Mouse (Mus musculus): ENCODE measurements around the gene Syngr3. TPM values are rescaled to one million over a fixed set of nuclear protein-coding genes. Genes with fewer than 3 reads are reported as not detected.

The Syngr3 gene
- polyA plus RNA-seq, 1 experiment from 2014 or later, result 6.2 TPM

DNA sequence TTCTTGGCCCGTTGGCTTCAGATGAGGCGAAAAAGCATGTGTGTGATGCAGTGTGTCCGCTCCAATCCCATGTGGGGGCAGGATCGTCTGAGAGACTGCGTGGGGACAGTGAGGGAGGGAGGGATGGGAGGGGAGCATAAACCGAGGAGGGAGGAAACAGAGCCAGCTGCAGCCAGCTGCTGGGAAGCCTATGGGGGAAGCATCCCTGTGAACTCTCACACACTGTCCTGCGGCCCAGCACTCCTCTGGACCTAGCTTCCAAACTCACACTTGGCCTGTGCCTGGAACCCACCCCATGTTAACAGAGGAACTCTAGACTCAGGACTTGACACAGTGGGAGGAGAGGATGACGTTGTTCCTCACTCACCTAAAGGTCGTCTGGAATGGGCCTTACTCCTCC is 50.9 kb downstream of the Syngr3 start:
- DNase-seq (ENCODE audit: low spot score) (no peak), ATAC-seq (replicated peaks; ENCODE audit: insufficient number of reproducible peaks, low FRiP score, low TSS enrichment, low read depth) (0 out of 2 replicates have a peak, but pooled peaks have one; percentile 7)
- Histone ChIP-seq H3K27me3 (ENCODE audit: control insufficient read depth, insufficient read depth, low read length) (no peaks in the 10 kb centered on the region), H3K9me3 (replicated peaks; ENCODE audit: control insufficient read depth, low read length) (no peaks in the 10 kb centered on the region), H3K9ac (replicated peaks; ENCODE audit: low read length) (no peak overlapping the region), H3K4me3 (ENCODE audit: low read depth, low read length) (no peak overlapping the region), H3K36me3 (replicated peaks; ENCODE audit: control insufficient read depth, insufficient read depth, low read depth, low read length) (no peaks in the 10 kb centered on the region), H3K4me1 (ENCODE audit: control insufficient read depth, insufficient read depth, low read length) (peaks cover 8% of the 10 kb centered on the region), H3K4me2 (ENCODE audit: low read depth, low read length) (no peak overlapping the region), H3K27ac (replicated peaks; ENCODE audit: low read depth, low read length) (peak overlapping the region; percentile 91)
- WGBS, result 47% methylated on average over 9 of the region's 9 CpGs

DNA sequence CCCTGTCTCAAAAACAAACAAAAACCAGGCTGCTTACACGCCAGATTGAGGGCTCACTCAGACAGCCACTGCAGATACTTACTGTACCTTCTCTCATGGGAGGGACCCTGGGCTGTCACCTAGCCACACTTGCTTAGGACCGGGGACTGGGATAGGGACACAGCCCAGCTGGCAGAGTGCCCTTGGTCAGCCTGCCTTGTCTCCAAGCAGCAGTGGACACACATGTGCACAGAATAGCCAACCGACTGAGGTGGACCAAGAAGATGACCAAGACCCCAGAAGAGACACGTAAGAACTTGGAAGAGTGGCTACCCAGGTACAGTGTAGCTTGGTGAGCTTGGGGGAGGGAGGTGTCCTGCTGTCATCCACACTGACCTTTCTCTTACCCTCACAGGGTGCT is 51.5 kb downstream of the Syngr3 start:
- no peaks in the 10 kb centered on the region for H3K36me3 ChIP-seq (replicated peaks; ENCODE audit: control insufficient read depth, insufficient read depth, low read depth, low read length)
- no peak for ATAC-seq (replicated peaks; ENCODE audit: insufficient number of reproducible peaks, low FRiP score, low TSS enrichment, low read depth)
- H3K9me3 ChIP-seq (replicated peaks; ENCODE audit: control insufficient read depth, low read length), result no peaks in the 10 kb centered on the region
- DNase-seq (ENCODE audit: low spot score), result no peak
- H3K4me3 ChIP-seq (ENCODE audit: low read depth, low read length), result no peak overlapping the region
- H3K4me2 ChIP-seq (ENCODE audit: low read depth, low read length), result no peak overlapping the region
- 87% methylated on average over 4 of the region's 4 CpGs for WGBS
- no peaks in the 10 kb centered on the region for H3K27me3 ChIP-seq (ENCODE audit: control insufficient read depth, insufficient read depth, low read length)
- H3K4me1 ChIP-seq (ENCODE audit: control insufficient read depth, insufficient read depth, low read length), result peaks cover 8% of the 10 kb centered on the region
- H3K27ac ChIP-seq (replicated peaks; ENCODE audit: low read depth, low read length), result peak overlapping the region; percentile 91; the same call in 1 of the 2 replicates
- H3K9ac ChIP-seq (replicated peaks; ENCODE audit: low read length), result no peak overlapping the region

DNA sequence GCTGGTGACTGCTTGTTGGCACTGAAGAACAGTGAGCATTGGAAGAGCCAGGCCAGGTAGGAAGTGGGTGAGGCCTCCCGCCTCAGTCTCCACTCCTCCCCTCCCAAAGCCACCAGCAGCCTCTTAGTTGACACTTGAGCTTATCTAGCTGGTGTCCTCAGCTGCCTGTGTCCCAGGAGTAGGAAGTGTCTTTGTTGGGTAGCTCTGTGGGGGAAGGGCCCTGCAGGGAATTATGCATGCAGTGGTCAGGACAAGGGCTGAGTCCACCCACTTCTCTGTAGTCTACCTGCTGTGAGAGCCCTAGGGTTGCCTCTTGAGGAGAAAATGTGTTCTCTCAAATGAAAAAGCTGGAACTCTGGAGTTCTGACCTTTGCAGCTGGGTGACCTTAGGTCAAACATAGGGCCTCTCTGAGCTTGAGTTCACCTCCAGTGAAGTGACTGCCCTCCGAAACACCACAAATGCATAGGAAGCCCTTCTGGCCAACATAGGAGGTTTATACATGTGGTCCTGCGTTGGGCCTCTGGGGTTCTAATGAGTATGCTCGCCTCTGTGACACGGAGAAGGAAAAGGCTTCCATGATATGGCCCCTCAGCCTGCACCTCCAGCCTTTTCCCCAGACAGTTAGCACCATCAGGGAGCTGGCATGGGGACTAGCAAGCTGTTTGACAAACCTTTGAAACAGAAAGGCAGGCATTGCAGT is 52.8 kb downstream of the Syngr3 start:
- Histone ChIP-seq H3K9me3 (replicated peaks; ENCODE audit: control insufficient read depth, low read length) (no peaks in the 10 kb centered on the region), H3K4me3 (ENCODE audit: low read depth, low read length) (no peak overlapping the region), H3K36me3 (replicated peaks; ENCODE audit: control insufficient read depth, insufficient read depth, low read depth, low read length) (no peaks in the 10 kb centered on the region), H3K4me2 (ENCODE audit: low read depth, low read length) (no peak overlapping the region), H3K4me1 (ENCODE audit: control insufficient read depth, insufficient read depth, low read length) (peaks cover 11% of the 10 kb centered on the region), H3K27ac (replicated peaks; ENCODE audit: low read depth, low read length) (no peak overlapping the region), H3K27me3 (ENCODE audit: control insufficient read depth, insufficient read depth, low read length) (no peaks in the 10 kb centered on the region), H3K9ac (replicated peaks; ENCODE audit: low read length) (no peak overlapping the region)
- 61% methylated on average over 5 of the region's 5 CpGs for WGBS
- ATAC-seq (replicated peaks; ENCODE audit: insufficient number of reproducible peaks, low FRiP score, low TSS enrichment, low read depth) (no peak), DNase-seq (ENCODE audit: low spot score) (no peak)

DNA sequence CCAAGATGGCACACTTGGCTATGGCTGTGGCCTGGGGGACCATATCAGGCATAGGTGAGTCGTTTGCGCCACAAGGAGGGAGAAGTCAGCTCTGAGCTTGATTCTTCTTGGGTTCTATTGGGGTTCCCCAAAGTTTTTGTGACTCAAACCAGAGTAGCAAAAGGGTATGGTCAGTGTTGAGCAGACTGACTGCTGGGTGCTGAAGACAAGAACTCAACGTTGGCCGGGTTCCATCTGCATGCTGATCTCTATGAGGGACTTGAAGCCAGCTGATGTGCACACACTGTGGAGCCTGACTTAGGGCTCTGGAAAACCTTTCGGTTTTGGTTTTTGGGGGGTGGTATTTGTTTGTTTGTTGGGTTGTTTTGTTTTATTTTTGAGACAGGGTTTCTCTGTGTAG is 54.1 kb downstream of the Syngr3 start:
- Histone ChIP-seq H3K4me1 (ENCODE audit: control insufficient read depth, insufficient read depth, low read length) (peaks cover 14% of the 10 kb centered on the region), H3K27ac (replicated peaks; ENCODE audit: low read depth, low read length) (no peak overlapping the region), H3K9me3 (replicated peaks; ENCODE audit: control insufficient read depth, low read length) (no peaks in the 10 kb centered on the region), H3K27me3 (ENCODE audit: control insufficient read depth, insufficient read depth, low read length) (no peaks in the 10 kb centered on the region), H3K4me3 (ENCODE audit: low read depth, low read length) (no peak overlapping the region), H3K9ac (replicated peaks; ENCODE audit: low read length) (no peak overlapping the region), H3K36me3 (replicated peaks; ENCODE audit: control insufficient read depth, insufficient read depth, low read depth, low read length) (no peaks in the 10 kb centered on the region), H3K4me2 (ENCODE audit: low read depth, low read length) (no peak overlapping the region)
- DNase-seq (ENCODE audit: low spot score) (no peak), ATAC-seq (replicated peaks; ENCODE audit: insufficient number of reproducible peaks, low FRiP score, low TSS enrichment, low read depth) (no peak)
- WGBS, result 91% methylated on average over 5 of the region's 5 CpGs

Other genes starting within 250 kb of the Syngr3 start
- 1.1 TPM in 2 replicates for gene Dnase1l2, start 246.8 kb downstream of the Syngr3 start, polyA plus RNA-seq (2014; fragmentation: Nextera tagmentation; extraction: Ambion mirVana)
- gene E4f1, start 219.6 kb downstream of the Syngr3 start, polyA plus RNA-seq (2014; fragmentation: Nextera tagmentation; extraction: Ambion mirVana), result 10.3 and 11.1 TPM in 2 replicates
- gene Pgp, start 219.6 kb downstream of the Syngr3 start, polyA plus RNA-seq (2014; fragmentation: Nextera tagmentation; extraction: Ambion mirVana), result 53.7 and 54.9 TPM in 2 replicates
- 0.42 TPM in 1 of 2 replicates, not detected in the other for gene Bricd5, start 216.1 kb downstream of the Syngr3 start, polyA plus RNA-seq (2014; fragmentation: Nextera tagmentation; extraction: Ambion mirVana)
- gene Mlst8, start 210.9 kb downstream of the Syngr3 start, polyA plus RNA-seq (2014; fragmentation: Nextera tagmentation; extraction: Ambion mirVana), result 30.3 and 32.0 TPM in 2 replicates
- 2.6 and 2.8 TPM in 2 replicates for gene Caskin1, start 201.4 kb downstream of the Syngr3 start, polyA plus RNA-seq (2014; fragmentation: Nextera tagmentation; extraction: Ambion mirVana)
- gene Traf7, start 162.0 kb downstream of the Syngr3 start, polyA plus RNA-seq (2014; fragmentation: Nextera tagmentation; extraction: Ambion mirVana), result 86.1 and 88.2 TPM in 2 replicates
- 1.4 and 1.8 TPM in 2 replicates for gene Rab26, start 155.7 kb downstream of the Syngr3 start, polyA plus RNA-seq (2014; fragmentation: Nextera tagmentation; extraction: Ambion mirVana)
- 9.6 and 16.6 TPM in 2 replicates for gene Pkd1, start 140.1 kb downstream of the Syngr3 start, polyA plus RNA-seq (2014; fragmentation: Nextera tagmentation; extraction: Ambion mirVana)
- gene Tsc2, start 57.3 kb downstream of the Syngr3 start, polyA plus RNA-seq (2014; fragmentation: Nextera tagmentation; extraction: Ambion mirVana), result 46.2 and 56.4 TPM in 2 replicates
- gene Nthl1, start 57.3 kb downstream of the Syngr3 start, polyA plus RNA-seq (2014; fragmentation: Nextera tagmentation; extraction: Ambion mirVana), result 18.6 and 22.9 TPM in 2 replicates
- gene Slc9a3r2, start 39.6 kb downstream of the Syngr3 start, polyA plus RNA-seq (2014; fragmentation: Nextera tagmentation; extraction: Ambion mirVana), result 48.3 and 50.2 TPM in 2 replicates
- 0.48 TPM in 1 of 2 replicates, not detected in the other for gene Npw, start 31.5 kb downstream of the Syngr3 start, polyA plus RNA-seq (2014; fragmentation: Nextera tagmentation; extraction: Ambion mirVana)
- 24.1 and 26.6 TPM in 2 replicates for gene Zfp598, start 20.3 kb downstream of the Syngr3 start, polyA plus RNA-seq (2014; fragmentation: Nextera tagmentation; extraction: Ambion mirVana)
- gene Gfer, start 6.2 kb upstream of the Syngr3 start, polyA plus RNA-seq (2014; fragmentation: Nextera tagmentation; extraction: Ambion mirVana), result 46.8 and 52.4 TPM in 2 replicates
- gene Noxo1, start 6.3 kb upstream of the Syngr3 start, polyA plus RNA-seq (2014; fragmentation: Nextera tagmentation; extraction: Ambion mirVana), result 1.1 and 2.7 TPM in 2 replicates
- 96.3 and 102 TPM in 2 replicates for gene Tbl3, start 17.7 kb upstream of the Syngr3 start, polyA plus RNA-seq (2014; fragmentation: Nextera tagmentation; extraction: Ambion mirVana)
- 0.18 and 0.24 TPM in 2 replicates for gene Rnf151, start 28.1 kb upstream of the Syngr3 start, polyA plus RNA-seq (2014; fragmentation: Nextera tagmentation; extraction: Ambion mirVana)
- gene Rps2, start 28.2 kb upstream of the Syngr3 start, polyA plus RNA-seq (2014; fragmentation: Nextera tagmentation; extraction: Ambion mirVana), result 1,371 and 1,480 TPM in 2 replicates
- gene Ndufb10, start 34.5 kb upstream of the Syngr3 start, polyA plus RNA-seq (2014; fragmentation: Nextera tagmentation; extraction: Ambion mirVana), result 191 and 217 TPM in 2 replicates
- gene Rpl3l, start 37.9 kb upstream of the Syngr3 start, polyA plus RNA-seq (2014; fragmentation: Nextera tagmentation; extraction: Ambion mirVana), result not detected in 2 replicates
- gene Msrb1, start 46.7 kb upstream of the Syngr3 start, polyA plus RNA-seq (2014; fragmentation: Nextera tagmentation; extraction: Ambion mirVana), result 23.6 and 24.3 TPM in 2 replicates
- 4.3 and 4.7 TPM in 2 replicates for gene Hs3st6, start 63.0 kb upstream of the Syngr3 start, polyA plus RNA-seq (2014; fragmentation: Nextera tagmentation; extraction: Ambion mirVana)
- not detected in 2 replicates for gene Meiob, start 114.3 kb upstream of the Syngr3 start, polyA plus RNA-seq (2014; fragmentation: Nextera tagmentation; extraction: Ambion mirVana)
- 23.2 and 24.1 TPM in 2 replicates for gene Hagh, start 150.2 kb upstream of the Syngr3 start, polyA plus RNA-seq (2014; fragmentation: Nextera tagmentation; extraction: Ambion mirVana)
- 21.7 and 23.0 TPM in 2 replicates for gene Fahd1, start 160.4 kb upstream of the Syngr3 start, polyA plus RNA-seq (2014; fragmentation: Nextera tagmentation; extraction: Ambion mirVana)
- gene Igfals, start 176.0 kb upstream of the Syngr3 start, polyA plus RNA-seq (2014; fragmentation: Nextera tagmentation; extraction: Ambion mirVana), result 0.14 TPM in 2 replicates
- gene Nubp2, start 196.4 kb upstream of the Syngr3 start, polyA plus RNA-seq (2014; fragmentation: Nextera tagmentation; extraction: Ambion mirVana), result 61.0 and 63.9 TPM in 2 replicates
- 34.8 and 39.8 TPM in 2 replicates for gene Spsb3, start 196.7 kb upstream of the Syngr3 start, polyA plus RNA-seq (2014; fragmentation: Nextera tagmentation; extraction: Ambion mirVana)
- 15.9 and 18.2 TPM in 2 replicates for gene Eme2, start 205.1 kb upstream of the Syngr3 start, polyA plus RNA-seq (2014; fragmentation: Nextera tagmentation; extraction: Ambion mirVana)
- 68.6 and 84.7 TPM in 2 replicates for gene Mrps34, start 205.2 kb upstream of the Syngr3 start, polyA plus RNA-seq (2014; fragmentation: Nextera tagmentation; extraction: Ambion mirVana)
- gene Nme3, start 206.5 kb upstream of the Syngr3 start, polyA plus RNA-seq (2014; fragmentation: Nextera tagmentation; extraction: Ambion mirVana), result 49.4 and 52.8 TPM in 2 replicates
- gene Mapk8ip3, start 247.0 kb upstream of the Syngr3 start, polyA plus RNA-seq (2014; fragmentation: Nextera tagmentation; extraction: Ambion mirVana), result 22.9 and 26.2 TPM in 2 replicates